Mouse (Mus musculus) thymus, adult 2 months (tissue): ENCODE measurements around the gene Pak2. TPM values are rescaled to one million over a fixed set of nuclear protein-coding genes. Genes with fewer than 3 reads are reported as not detected.
A peak's percentile ranks its signal among the peaks of the same experiment; 100 is the strongest.

Experiments used
- DNase-seq: peaks from one replicate; pipeline ENCODE4 v3.0.0; 2021
- H3K27ac ChIP-seq: fragments of 200-500 bp; 2 replicates; pipeline ENCODE4 v1.5.1; 2012; ENCODE audit warnings: low read length, control low read depth; ENCODE audit not compliant: control insufficient read depth, insufficient read depth
- H3K27me3 ChIP-seq: fragments of 200-500 bp; 2 replicates; pipeline ENCODE4 v1.6.1; 2012; ENCODE audit warnings: mild to moderate bottlenecking, low read length, moderate library complexity, mixed read lengths; ENCODE audit not compliant: control insufficient read depth, insufficient read depth
- H3K36me3 ChIP-seq: fragments of 200-500 bp; 2 replicates; pipeline ENCODE4 v1.6.1; 2012; ENCODE audit warnings: mild to moderate bottlenecking, low read length, moderate library complexity; ENCODE audit not compliant: control insufficient read depth, insufficient read depth
- H3K4me1 ChIP-seq: fragments of 200-500 bp; replicated peaks from 2 replicates; pipeline ENCODE4 v1.6.1; 2012; ENCODE audit warnings: low read length; ENCODE audit not compliant: control insufficient read depth, insufficient read depth
- H3K4me3 ChIP-seq: fragments of 200-500 bp; 2 replicates; pipeline ENCODE4 v1.5.1; 2012; ENCODE audit warnings: mild to moderate bottlenecking, low read length, control low read depth, moderate library complexity; ENCODE audit not compliant: control insufficient read depth, insufficient read depth
- CTCF ChIP-seq: fragments of 200-500 bp; IDR thresholded peaks from 2 replicates; pipeline ENCODE4 v1.5.1; 2012; ENCODE audit warnings: mild to moderate bottlenecking, control low read depth, low read length, moderate library complexity, borderline replicate concordance; ENCODE audit not compliant: control insufficient read depth, poor library complexity, insufficient read depth; ENCODE audit errors: extremely low read depth
- POLR2A ChIP-seq: fragments of 200-500 bp; IDR thresholded peaks from 2 replicates; pipeline ENCODE4 v1.6.1; 2012; ENCODE audit warnings: mild to moderate bottlenecking, low read length, control low read depth, moderate library complexity; ENCODE audit not compliant: control insufficient read depth, poor library complexity, insufficient read depth; ENCODE audit errors: extremely low read depth
- WGBS: fragments of 180-500 bp; shearing (Covaris S2); methylation state at CpG from one replicate; pipeline ENCODE4 v1.1.7; 2018; 5-methylcytosine and 5-hydroxymethylcytosine counted together
- polyA plus RNA-seq: library from polyadenylated mRNA; depleted of rRNA; stranded (reverse); fragments of >200 nt; gene quantifications from 2 replicates; pipeline ENCODE4 v1.2.3, GENCODE M21; 2012

Pak2 gene
- polyA plus RNA-seq, 1 experiment = 35.3 TPM

DNA sequence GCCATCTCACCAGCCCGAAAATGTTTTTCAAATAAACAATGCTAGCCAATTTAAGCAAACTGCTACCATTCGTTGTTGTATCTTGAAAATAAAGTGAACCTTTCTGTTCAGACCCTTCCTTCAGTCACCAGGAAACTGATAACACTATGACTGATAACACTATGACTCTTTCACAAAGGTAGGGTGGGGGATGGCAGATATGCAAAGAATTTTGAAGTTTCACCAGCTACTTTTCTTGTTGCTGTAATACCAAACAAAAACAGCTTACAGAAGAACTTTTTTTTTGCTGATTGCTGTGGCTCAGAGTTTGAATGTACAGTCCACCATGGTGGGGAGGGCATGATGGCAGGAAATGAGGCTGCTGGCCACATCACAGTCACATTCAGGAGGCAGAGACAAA is 16.9 kb downstream of the Pak2 start:
- TF ChIP-seq CTCF (no peak), POLR2A (no peak)
- peaks cover 9% of the 10 kb centered on the region for H3K4me1 ChIP-seq
- H3K36me3 ChIP-seq = no peaks in the 10 kb centered on the region
- H3K27me3 ChIP-seq = no peaks in the 10 kb centered on the region
- no peak overlapping the region for H3K4me3 ChIP-seq
- no peak for DNase-seq
- no peak overlapping the region for H3K27ac ChIP-seq
- 84% methylated on average over 2 of the region's 2 CpGs for WGBS

DNA sequence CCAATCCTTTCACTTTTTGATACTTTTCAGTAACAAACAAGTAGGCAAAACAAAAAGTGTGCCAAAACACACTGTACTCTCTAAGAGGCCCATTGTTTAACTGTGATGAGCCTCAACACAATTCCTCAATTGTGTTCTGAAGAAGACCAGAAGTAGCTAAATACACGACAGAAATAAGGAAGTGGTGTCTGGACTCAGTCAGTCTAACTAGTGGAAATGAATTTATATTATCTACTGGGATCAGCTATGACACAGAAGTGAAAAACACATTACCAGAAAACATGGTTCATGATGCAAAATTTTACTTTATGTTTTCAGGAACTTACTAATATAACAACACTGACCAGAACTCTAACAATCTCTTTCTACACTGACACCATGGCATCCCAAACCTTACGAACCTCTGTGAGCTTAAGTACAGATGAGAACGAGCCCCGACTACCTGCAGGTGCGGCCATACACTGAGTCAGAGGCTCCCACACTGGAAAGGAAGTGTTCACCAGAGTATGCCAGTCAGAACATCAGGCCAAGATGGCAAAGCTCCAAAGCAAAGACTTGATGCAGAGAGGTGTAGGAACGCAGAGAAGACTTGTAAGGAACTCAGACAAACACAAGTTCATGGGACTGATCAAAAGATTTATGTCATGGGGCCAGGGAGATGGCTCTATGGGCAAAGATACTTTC is 19.2 kb downstream of the Pak2 start:
- Histone ChIP-seq H3K36me3 (no peaks in the 10 kb centered on the region), H3K4me1 (peaks cover 6% of the 10 kb centered on the region), H3K27ac (no peak overlapping the region), H3K27me3 (no peaks in the 10 kb centered on the region), H3K4me3 (no peak overlapping the region)
- 9% methylated on average over 6 of the region's 6 CpGs for WGBS
- DNase-seq = peak; percentile 38
- TF ChIP-seq CTCF (no peak), POLR2A (no peak)

DNA sequence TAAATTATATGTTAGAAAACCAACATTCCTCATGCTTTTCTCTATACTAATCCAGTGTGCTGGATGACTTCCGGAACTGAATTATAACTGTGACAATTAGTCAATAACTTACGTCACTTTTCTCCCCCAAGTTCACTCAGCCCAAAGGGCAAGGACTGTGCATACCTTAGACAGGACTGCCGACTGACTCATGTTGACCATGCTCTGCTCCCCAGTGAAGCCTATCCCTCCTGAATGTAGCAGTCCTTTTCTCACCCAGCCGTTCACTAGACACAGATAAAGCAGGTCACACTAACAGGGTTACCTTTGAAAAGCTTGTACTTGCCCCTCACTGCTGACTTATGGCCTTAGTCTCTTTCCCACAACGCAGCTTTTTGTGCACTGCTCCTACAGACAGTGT is 20.3 kb downstream of the Pak2 start:
- no peak for DNase-seq
- H3K36me3 ChIP-seq = no peaks in the 10 kb centered on the region
- H3K4me3 ChIP-seq = no peak overlapping the region
- 91% methylated on average over 5 of the region's 5 CpGs for WGBS
- peaks cover 6% of the 10 kb centered on the region for H3K4me1 ChIP-seq
- no peaks in the 10 kb centered on the region for H3K27me3 ChIP-seq
- no peak for TF ChIP-seq POLR2A
- no peak for TF ChIP-seq CTCF
- no peak overlapping the region for H3K27ac ChIP-seq

DNA sequence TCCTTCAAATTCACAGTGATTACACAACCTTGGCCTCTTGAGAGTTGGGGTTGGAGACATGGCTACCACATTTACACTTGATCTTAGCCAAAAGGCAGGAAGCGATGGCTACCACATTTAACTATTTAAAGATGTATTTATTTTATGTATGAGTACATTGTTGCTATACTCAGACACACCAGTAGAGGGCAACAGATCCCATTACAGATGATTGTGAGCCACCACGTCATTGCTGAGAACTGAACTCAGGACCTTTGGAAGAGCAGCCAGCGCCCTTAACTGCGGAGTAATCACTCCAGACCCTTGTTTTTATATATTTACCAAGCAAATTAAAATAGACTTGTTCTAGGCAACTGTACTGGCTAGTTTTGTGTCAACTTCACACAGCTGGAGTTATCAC is 36.8 kb downstream of the Pak2 start:
- TF ChIP-seq POLR2A = no peak
- no peak for TF ChIP-seq CTCF
- no peak overlapping the region for H3K4me3 ChIP-seq
- WGBS = 92% methylated on average over 4 of the region's 4 CpGs

DNA sequence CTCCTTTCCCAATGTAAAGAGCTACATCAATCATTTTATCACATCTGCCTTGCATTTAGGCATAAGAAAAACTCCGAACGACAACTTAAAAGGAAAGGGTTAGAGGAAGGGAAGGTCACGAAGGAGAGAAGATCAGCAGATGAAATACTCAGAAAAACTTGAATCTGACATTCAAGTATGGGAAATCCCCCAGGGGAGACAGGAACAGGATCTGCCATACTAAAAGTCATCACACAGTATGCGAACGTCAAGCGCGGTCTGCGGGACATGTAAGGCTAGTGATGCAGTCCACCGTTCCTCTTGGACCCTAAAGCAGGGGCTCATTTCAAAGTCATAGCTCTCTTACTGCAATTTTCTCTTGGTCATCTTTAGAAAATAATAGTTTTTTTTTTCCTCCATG is 59.5 kb downstream of the Pak2 start:
- Histone ChIP-seq H3K36me3 (peaks cover 63% of the 10 kb centered on the region), H3K27me3 (no peaks in the 10 kb centered on the region), H3K4me3 (no peak overlapping the region), H3K27ac (no peak overlapping the region), H3K4me1 (no peaks in the 10 kb centered on the region)
- DNase-seq = no peak
- no peak for TF ChIP-seq CTCF
- no peak for TF ChIP-seq POLR2A
- WGBS = 93% methylated on average over 9 of the region's 9 CpGs

More for the DNA sequence above, 36.8 kb downstream of the Pak2 start:
- H3K27ac ChIP-seq = no peak overlapping the region
- peaks cover 64% of the 10 kb centered on the region for H3K36me3 ChIP-seq
- H3K27me3 ChIP-seq = no peaks in the 10 kb centered on the region
- H3K4me1 ChIP-seq = no peaks in the 10 kb centered on the region
- DNase-seq = no peak

DNA sequence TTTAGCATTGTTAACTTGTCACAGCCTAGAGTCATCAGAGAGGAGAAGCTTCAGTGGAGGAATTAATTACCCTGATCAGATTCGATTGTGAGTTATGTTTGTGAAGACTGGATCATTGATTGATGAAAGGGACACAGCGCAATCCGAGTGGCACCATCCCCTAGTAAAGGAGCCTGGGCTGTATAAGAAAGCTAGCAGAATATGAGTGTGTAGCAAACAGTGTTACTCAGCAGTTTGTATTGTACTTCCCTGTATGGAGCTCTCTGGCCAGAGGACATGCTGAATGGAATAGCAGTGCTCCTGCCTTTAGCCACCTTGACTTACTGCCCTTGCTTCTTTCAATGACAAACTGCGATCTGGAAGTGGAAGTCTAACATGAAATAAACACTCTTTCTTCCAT is 68.8 kb downstream of the Pak2 start:
- Histone ChIP-seq H3K4me1 (no peaks in the 10 kb centered on the region), H3K4me3 (no peak overlapping the region), H3K27me3 (no peaks in the 10 kb centered on the region), H3K36me3 (no peaks in the 10 kb centered on the region; the same call in 1 of the 2 replicates), H3K27ac (no peak overlapping the region)
- TF ChIP-seq POLR2A (no peak), CTCF (no peak)
- 87% methylated on average over 4 of the region's 4 CpGs for WGBS
- no peak for DNase-seq

DNA sequence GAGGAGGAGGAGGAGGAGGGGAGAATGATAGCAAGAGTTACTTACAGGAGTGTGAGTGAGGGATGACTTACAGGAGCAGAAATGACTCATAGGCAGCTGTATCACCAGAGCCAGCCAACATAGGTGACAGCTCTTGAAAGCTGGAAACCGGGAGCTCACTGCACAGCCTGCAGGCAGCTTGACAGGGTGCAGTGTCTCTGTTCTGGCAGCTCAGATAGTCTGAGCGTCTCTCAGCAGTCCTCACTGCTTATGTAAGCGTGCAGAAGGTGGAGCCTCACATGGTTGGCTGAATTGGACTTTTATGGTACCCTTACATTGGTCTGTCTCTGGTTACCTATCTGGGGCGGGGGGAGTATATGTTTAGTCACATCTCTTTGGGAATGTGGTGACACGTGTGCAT is 69.2 kb downstream of the Pak2 start:
- Histone ChIP-seq H3K4me1 (no peaks in the 10 kb centered on the region), H3K4me3 (no peak overlapping the region), H3K36me3 (no peaks in the 10 kb centered on the region), H3K27ac (no peak overlapping the region), H3K27me3 (no peaks in the 10 kb centered on the region)
- WGBS = 51% methylated on average over 5 of the region's 5 CpGs
- DNase-seq = no peak
- no peak for TF ChIP-seq POLR2A
- no peak for TF ChIP-seq CTCF
